Mouse (Mus musculus) small intestine, adult 2 months (tissue): Measurements from ENCODE around the gene Selenon.
"Not testable (repeated sequence)": the region's sequence is repeated elsewhere in the genome, so short reads cannot be mapped to it uniquely, and the experiment has no call there.

Experiments used
- CTCF ChIP-seq: fragments of 200-500 bp; IDR thresholded peaks from 2 replicates; pipeline ENCODE4 v1.5.1; 2012; ENCODE audit warnings: low read depth, mild to moderate bottlenecking, control low read depth, inconsistent platforms, low read length, moderate library complexity, mixed read lengths; ENCODE audit not compliant: insufficient replicate concordance, insufficient read length; ENCODE audit errors: extremely low read depth
- POLR2A ChIP-seq: fragments of 200-500 bp; IDR thresholded peaks from 2 replicates; pipeline ENCODE4 v1.6.1; 2012; ENCODE audit warnings: low read depth, mild to moderate bottlenecking, control low read depth, inconsistent platforms, low read length, moderate library complexity

DNA sequence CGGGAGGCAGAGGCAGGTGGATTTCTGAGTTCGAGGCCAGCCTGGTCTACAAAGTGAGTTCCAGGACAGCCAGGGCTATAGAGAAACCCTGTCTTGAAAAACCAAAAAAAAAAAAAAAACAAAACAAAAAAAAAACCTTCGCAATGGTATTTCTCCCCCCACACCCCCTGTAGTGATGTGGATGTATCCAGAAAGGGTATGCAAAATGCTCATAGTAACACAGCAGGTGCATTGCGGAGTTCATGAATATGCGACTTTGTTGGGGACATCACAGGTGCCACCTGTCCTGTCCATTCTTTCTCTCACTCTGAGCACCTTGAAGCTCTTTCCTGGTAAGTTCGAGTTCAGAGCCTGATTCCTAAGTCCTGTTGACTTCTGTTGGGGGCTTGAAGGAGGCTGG, 57.8 kb downstream of the Selenon start:
- not testable (repeated sequence) for TF ChIP-seq CTCF, POLR2A
